Mouse (Mus musculus): ENCODE data around the gene Srp72.

DNA sequence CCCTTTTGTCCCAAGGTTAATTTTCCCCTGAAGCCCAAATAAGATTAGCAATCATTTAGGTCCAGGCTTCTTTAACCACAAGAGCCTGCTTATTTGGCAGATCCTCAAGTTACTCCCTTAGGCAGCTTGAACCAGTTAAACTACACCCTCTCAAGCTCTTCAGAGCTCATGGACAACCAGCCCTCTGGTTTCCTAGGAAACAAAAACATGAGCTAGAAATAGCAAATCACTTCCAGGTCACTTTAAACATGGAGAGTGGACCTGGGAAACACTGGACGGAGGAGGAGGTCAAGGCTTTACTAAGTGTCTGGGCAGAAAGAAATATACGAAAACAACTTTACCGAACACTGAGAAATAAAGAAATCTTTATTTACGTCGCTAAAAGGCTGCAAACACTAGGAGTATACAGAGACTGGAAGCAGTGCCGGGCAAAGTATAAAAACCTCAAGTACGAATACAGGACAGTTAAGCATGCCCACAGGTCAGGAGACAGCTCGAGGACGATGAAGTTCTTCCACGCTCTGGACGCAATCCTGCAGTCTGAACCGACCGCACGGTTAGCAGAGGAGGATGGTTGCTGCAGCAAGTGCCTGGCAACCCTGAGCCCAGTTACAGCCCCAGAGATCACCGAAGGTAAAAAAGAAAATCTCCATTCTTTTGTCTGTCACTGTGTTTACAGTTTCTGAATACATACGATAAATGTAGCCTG is 46.2 kb upstream of the Srp72 start:
- TF ChIP-seq CHD2 (IDR thresholded peaks at IDR 0.05; ENCODE audit: low read length) (no peak), CTCF (conservative IDR thresholded peaks at IDR 0.05 in 1 of 2, IDR thresholded peaks at IDR 0.05 in 1 of 2; ENCODE audit: low read depth in 2 of 2, low read length in 2 of 2) (no peak), SMC3 (IDR thresholded peaks at IDR 0.05; ENCODE audit: low read depth, low read length) (no peak), TCF12 (IDR thresholded peaks at IDR 0.05; ENCODE audit: low read depth, low read length) (no peak), E2F4 (IDR thresholded peaks at IDR 0.05; ENCODE audit: insufficient replicate concordance, low read depth, low read length) (no peak), RAD21 (IDR thresholded peaks at IDR 0.05; ENCODE audit: low read depth, low read length) (no peak), EP300 (IDR thresholded peaks at IDR 0.05; ENCODE audit: low read length) (no peak), ETS1 (conservative IDR thresholded peaks at IDR 0.05; ENCODE audit: low read depth, low read length) (no peak), ZNF384 (IDR thresholded peaks at IDR 0.05; ENCODE audit: low read depth, low read length) (no peak), JUND (conservative IDR thresholded peaks at IDR 0.05; ENCODE audit: low read depth, low read length) (no peak), POLR2A (IDR thresholded peaks at IDR 0.05; ENCODE audit: low read depth, low read length) (no peak), CHD1 (IDR thresholded peaks at IDR 0.05; ENCODE audit: low read depth, low read length) (no peak), MAX (IDR thresholded peaks at IDR 0.05; ENCODE audit: low read length) (no peak)
